Mouse (Mus musculus) small intestine, adult 10 weeks (tissue): ENCODE data around the gene Nusap1. TPM values are rescaled to one million over a fixed set of nuclear protein-coding genes. Genes with fewer than 3 reads are reported as not detected.

Source experiments
- polyA plus RNA-seq: library from polyadenylated mRNA; stranded (reverse); fragments of 350-450 nt; fragmentation: Illumina TruSeq; extraction: RNeasy Lipid Tissue Mini Kit (QIAGEN cat#74804); gene quantifications from one replicate; pipeline ENCODE4 v1.2.3, GENCODE M21; 2014; ENCODE audit warnings: low replicate concordance

Nusap1 gene
- polyA plus RNA-seq = 43.0 TPM

GRCm38 (mm10) chr2:119618199-119618982 is at the start of gene Nusap1, which contains the start of gene Oip5:
Gene Nusap1 (plus strand): TSS chr2:119618298.
Gene Oip5 (minus strand): TSS chr2:119618469.

GRCm38 (mm10) chr2:119662220-119663182 is 44.4 kb downstream of the Nusap1 start, which contains the start of gene Ndufaf1:
Gene Ndufaf1 (minus strand): TSS chr2:119662827.

GRCm38 (mm10) chr2:119674525-119675214 is 56.6 kb downstream of the Nusap1 start, which contains the start of gene Rtf1:
Gene Rtf1 (plus strand): TSS chr2:119675068.

Other genes starting within 250 kb of the Nusap1 start
- gene Ino80, start 140.6 kb upstream of the Nusap1 start, polyA plus RNA-seq = 20.3 TPM
- 0.30 TPM for gene Exd1, start 70.7 kb upstream of the Nusap1 start, polyA plus RNA-seq
- gene Chp1, start 70.6 kb upstream of the Nusap1 start, polyA plus RNA-seq = 317 TPM
- 18.3 TPM for gene Oip5, start 171 bp downstream of the Nusap1 start, polyA plus RNA-seq
- 55.0 TPM for gene Ndufaf1, start 44.5 kb downstream of the Nusap1 start, polyA plus RNA-seq
- gene Rtf1, start 56.8 kb downstream of the Nusap1 start, polyA plus RNA-seq = 18.2 TPM
- gene Itpka, start 124.0 kb downstream of the Nusap1 start, polyA plus RNA-seq = not detected
- gene Ltk, start 142.1 kb downstream of the Nusap1 start, polyA plus RNA-seq = not detected
- 0.48 TPM for gene Rpap1, start 169.2 kb downstream of the Nusap1 start, polyA plus RNA-seq
- 0.15 TPM for gene Tyro3, start 179.4 kb downstream of the Nusap1 start, polyA plus RNA-seq